Mouse (Mus musculus): ENCODE measurements around the gene Stk11. TPM values are rescaled to one million over a fixed set of nuclear protein-coding genes. Genes with fewer than 3 reads are reported as not detected.

The Stk11 gene
- polyA plus RNA-seq, 1 experiment from 2014 or later, result 21.1 TPM

DNA sequence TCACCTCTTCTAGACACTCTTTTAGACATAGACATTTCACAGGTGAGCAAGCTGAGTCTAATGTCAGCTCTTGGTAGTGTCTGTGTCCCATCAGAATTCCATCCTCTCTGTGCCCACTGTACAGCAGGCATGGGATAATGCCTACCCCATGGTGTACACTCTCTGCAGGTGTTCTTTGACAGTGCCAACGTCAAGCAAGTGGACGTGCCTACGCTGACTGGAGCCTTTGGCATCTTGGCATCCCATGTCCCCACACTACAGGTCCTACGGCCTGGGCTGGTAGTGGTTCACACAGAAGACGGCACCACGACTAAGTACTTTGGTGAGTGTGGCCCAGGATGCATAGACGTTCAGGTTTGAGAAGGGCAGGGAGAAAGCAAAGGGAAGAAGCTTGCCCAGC, 28.1 kb downstream of the Stk11 start:
- 94% methylated on average over 7 of the region's 7 CpGs for WGBS
- peaks cover 40% of the 10 kb centered on the region for H3K36me3 ChIP-seq
- peaks cover 88% of the 10 kb centered on the region for H3K4me1 ChIP-seq (replicated peaks)
- H3K4me3 ChIP-seq, result peak overlapping the region; percentile 99; the same call in 1 of the 2 replicates
- H3K9me3 ChIP-seq, result no peaks in the 10 kb centered on the region
- no peak overlapping the region for H3K27ac ChIP-seq
- peaks cover 14% of the 10 kb centered on the region for H3K27me3 ChIP-seq (ENCODE audit: insufficient read depth, poor library complexity, severe bottlenecking)
- no peak for DNase-seq (ENCODE audit: low spot score)

GRCm38 (mm10) chr10:80144159-80144558, 28.6 kb downstream of the Stk11 start:
- no peak for DNase-seq (ENCODE audit: low spot score)
- no peak overlapping the region for H3K27ac ChIP-seq
- no peaks in the 10 kb centered on the region for H3K9me3 ChIP-seq
- H3K4me1 ChIP-seq (replicated peaks), result peaks cover 83% of the 10 kb centered on the region
- peaks cover 40% of the 10 kb centered on the region for H3K36me3 ChIP-seq
- 90% methylated on average over 12 of the region's 12 CpGs for WGBS
- H3K27me3 ChIP-seq (ENCODE audit: insufficient read depth, poor library complexity, severe bottlenecking), result peaks cover 14% of the 10 kb centered on the region
- peak overlapping the region; percentile 99; the same call in 1 of the 2 replicates for H3K4me3 ChIP-seq

GRCm38 (mm10) chr10:80144864-80145838, 29.5 kb downstream of the Stk11 start:
- Histone ChIP-seq H3K4me1 (replicated peaks) (peaks cover 76% of the 10 kb centered on the region), H3K4me3 (peak overlapping the region; percentile 99), H3K27ac (peak overlapping the region; percentile 100), H3K9me3 (no peaks in the 10 kb centered on the region), H3K36me3 (peaks cover 46% of the 10 kb centered on the region), H3K27me3 (ENCODE audit: insufficient read depth, poor library complexity, severe bottlenecking) (peaks cover 4% of the 10 kb centered on the region; the same call in 1 of the 2 replicates)
- peak; percentile 75 for DNase-seq (ENCODE audit: low spot score)
- 77% methylated on average over 20 of the region's 20 CpGs for WGBS

- WGBS, result 87% methylated on average over 6 of the region's 6 CpGs
- peaks cover 53% of the 10 kb centered on the region for H3K36me3 ChIP-seq
- H3K9me3 ChIP-seq, result no peaks in the 10 kb centered on the region
- peak overlapping the region; percentile 99; the same call in 1 of the 2 replicates for H3K4me3 ChIP-seq
- no peak for DNase-seq (ENCODE audit: low spot score)
- no peaks in the 10 kb centered on the region for H3K27me3 ChIP-seq (ENCODE audit: insufficient read depth, poor library complexity, severe bottlenecking)
- H3K27ac ChIP-seq, result peak overlapping the region; percentile 100
- H3K4me1 ChIP-seq (replicated peaks), result peaks cover 75% of the 10 kb centered on the region
These were observed 30.3 kb downstream of the Stk11 start for GRCm38 (mm10) chr10:80145896-80146295.

GRCm38 (mm10) chr10:80146568-80147011, 31.0 kb downstream of the Stk11 start:
- 69% methylated on average over 4 of the region's 4 CpGs for WGBS
- Histone ChIP-seq H3K4me3 (peak overlapping the region; percentile 99), H3K4me1 (replicated peaks) (peaks cover 74% of the 10 kb centered on the region), H3K27me3 (ENCODE audit: insufficient read depth, poor library complexity, severe bottlenecking) (no peaks in the 10 kb centered on the region), H3K36me3 (peaks cover 60% of the 10 kb centered on the region), H3K9me3 (no peaks in the 10 kb centered on the region), H3K27ac (peak overlapping the region; percentile 100)
- no peak for DNase-seq (ENCODE audit: low spot score)

DNA sequence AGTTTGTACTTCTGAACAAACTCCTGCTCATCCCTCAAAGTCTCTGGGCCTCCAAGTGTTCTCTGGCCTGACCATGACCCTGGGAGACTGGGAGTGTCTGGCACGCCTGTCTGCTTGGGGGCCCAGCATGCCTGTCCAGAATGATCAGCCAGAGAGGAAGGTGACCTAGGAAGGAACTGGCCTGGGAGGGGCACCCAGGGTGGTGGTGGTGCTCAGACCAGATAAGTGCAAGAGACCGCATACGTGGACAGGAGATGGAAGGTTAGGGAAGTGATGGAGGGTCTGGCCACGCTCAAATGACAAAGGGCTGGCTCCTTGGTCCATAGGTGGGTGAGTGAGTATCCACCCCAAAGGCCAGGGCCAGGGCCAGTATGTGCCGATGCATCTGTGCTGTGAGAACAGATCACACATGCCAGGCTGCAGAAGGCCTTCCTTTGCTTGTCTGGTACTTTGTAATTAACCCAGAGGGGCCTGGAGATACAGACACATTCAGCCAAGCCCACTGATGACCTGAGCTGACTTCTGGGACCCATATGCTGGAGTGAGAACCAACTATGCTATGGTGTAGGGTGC, 31.6 kb downstream of the Stk11 start:
- Histone ChIP-seq H3K36me3 (peaks cover 67% of the 10 kb centered on the region), H3K4me3 (peak overlapping the region; percentile 99), H3K4me1 (replicated peaks) (peaks cover 76% of the 10 kb centered on the region), H3K27me3 (ENCODE audit: insufficient read depth, poor library complexity, severe bottlenecking) (no peaks in the 10 kb centered on the region), H3K9me3 (no peaks in the 10 kb centered on the region), H3K27ac (peak overlapping the region; percentile 100)
- WGBS, result 75% methylated on average over 5 of the region's 5 CpGs
- DNase-seq (ENCODE audit: low spot score), result no peak

DNA sequence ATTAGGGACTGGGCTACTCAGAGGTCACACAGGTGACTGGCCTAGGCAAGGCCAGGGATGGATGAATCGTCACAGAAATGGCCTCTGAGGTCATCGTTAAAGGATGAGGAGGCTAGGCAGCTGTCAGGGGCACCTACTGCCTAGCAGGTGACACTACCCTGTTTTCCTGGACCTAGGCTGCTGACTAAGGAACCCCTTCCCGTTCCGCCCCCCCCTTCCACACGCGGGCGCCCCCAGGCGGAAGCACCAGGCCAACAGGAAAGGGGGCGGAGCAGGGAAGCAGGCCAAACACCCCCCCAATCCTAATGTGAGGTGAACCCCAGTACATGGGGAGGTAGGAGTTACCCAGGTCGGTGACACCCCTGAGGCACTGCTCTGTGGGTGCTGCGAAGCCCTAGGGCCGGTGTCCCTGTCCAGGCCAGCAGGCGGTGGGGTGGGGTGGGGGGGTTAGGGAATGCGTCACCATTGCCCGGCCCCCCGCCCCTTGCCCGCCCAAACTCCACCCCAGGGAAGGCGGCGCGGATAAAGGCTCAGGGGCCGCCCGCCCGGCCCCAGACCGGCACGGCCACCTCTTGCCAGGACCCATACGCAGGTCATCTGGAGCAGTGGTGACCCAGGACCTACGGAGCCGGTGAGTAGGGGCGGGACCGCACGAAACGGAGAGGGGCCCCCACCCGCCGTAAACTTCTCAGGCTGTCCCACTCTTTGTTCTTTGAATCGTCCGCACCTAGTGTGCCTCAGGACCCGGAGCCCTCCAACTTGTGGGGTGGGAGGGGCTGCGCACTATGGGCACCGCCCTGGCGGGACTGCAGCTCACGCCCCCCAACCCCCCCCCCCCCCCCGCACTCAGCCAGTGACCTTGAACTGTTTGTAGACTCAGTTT, 32.4 kb downstream of the Stk11 start, which contains the start of gene Midn:
TSS of gene Midn (plus strand) at position 554 of the 883 bp plus-strand sequence.
- Histone ChIP-seq H3K27me3 (ENCODE audit: insufficient read depth, poor library complexity, severe bottlenecking) (no peaks in the 10 kb centered on the region), H3K4me3 (peak within 1 kb of the TSS; percentile 99), H3K4me1 (replicated peaks) (peaks cover 77% of the 10 kb centered on the region), H3K36me3 (peaks cover 74% of the 10 kb centered on the region), H3K9me3 (no peaks in the 10 kb centered on the region), H3K27ac (peak within 1 kb of the TSS; percentile 100)
- 1% methylated on average over 42 of the region's 42 CpGs for WGBS
- peak; percentile 83 for DNase-seq (ENCODE audit: low spot score)

DNA sequence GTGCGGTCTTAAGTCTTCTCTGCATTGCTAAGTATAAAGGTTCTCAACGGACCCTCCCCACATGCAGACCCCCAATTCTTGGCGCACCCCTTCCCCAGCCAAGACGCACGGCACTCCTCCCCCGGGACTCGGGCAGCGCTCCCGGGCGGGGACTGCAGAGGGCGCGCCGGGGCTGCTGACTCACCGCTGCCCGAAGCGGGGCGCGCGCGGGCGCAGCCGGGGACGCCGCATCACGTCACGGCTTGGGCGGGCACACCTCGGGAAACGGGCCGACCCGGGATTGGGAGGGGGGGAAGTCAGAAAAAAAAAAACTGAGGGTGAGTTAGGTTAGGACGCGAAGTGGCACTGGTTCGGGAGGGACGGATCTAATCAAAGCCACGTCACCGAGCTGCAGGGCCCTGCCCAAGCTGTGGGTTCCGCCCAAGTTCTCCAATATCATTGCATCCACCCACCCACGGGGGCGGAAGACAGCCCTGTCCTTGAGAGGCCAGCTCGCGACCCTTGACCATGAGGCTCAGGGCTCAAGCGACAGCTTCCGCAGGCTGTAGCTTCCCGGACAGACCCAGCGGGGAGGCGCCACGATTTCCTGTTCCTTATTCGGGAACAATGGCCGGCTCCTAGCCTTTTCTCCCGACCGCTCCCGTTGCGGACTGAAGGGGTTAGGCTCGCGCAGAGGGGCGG, 33.1 kb downstream of the Stk11 start:
- Histone ChIP-seq H3K4me3 (peak overlapping the region; percentile 99), H3K36me3 (peaks cover 76% of the 10 kb centered on the region), H3K27ac (peak overlapping the region; percentile 100), H3K27me3 (ENCODE audit: insufficient read depth, poor library complexity, severe bottlenecking) (no peaks in the 10 kb centered on the region), H3K9me3 (no peaks in the 10 kb centered on the region), H3K4me1 (replicated peaks) (peaks cover 77% of the 10 kb centered on the region)
- under 1% methylated on average over 57 of the region's 57 CpGs for whole genome bisulfite sequencing
- peak; percentile 92 for DNase-seq (ENCODE audit: low spot score)

GRCm38 (mm10) chr10:80149291-80150225, 34.0 kb downstream of the Stk11 start:
- Histone ChIP-seq H3K9me3 (no peaks in the 10 kb centered on the region), H3K27me3 (ENCODE audit: insufficient read depth, poor library complexity, severe bottlenecking) (no peaks in the 10 kb centered on the region), H3K36me3 (peaks cover 76% of the 10 kb centered on the region), H3K27ac (peak overlapping the region; percentile 100), H3K4me1 (replicated peaks) (peaks cover 77% of the 10 kb centered on the region), H3K4me3 (peak overlapping the region; percentile 99)
- DNase-seq (ENCODE audit: low spot score), result peak; percentile 99
- WGBS, result under 1% methylated on average over 87 of the region's 88 CpGs

- under 1% methylated on average over 68 of the region's 71 CpGs for WGBS
- peaks cover 76% of the 10 kb centered on the region for H3K36me3 ChIP-seq
- peaks cover 78% of the 10 kb centered on the region for H3K4me1 ChIP-seq (replicated peaks)
- H3K4me3 ChIP-seq, result peak overlapping the region; percentile 99
- no peaks in the 10 kb centered on the region for H3K27me3 ChIP-seq (ENCODE audit: insufficient read depth, poor library complexity, severe bottlenecking)
- H3K9me3 ChIP-seq, result no peaks in the 10 kb centered on the region
- peak; percentile 90 for DNase-seq (ENCODE audit: low spot score)
- peak overlapping the region; percentile 100 for H3K27ac ChIP-seq
These were observed 34.9 kb downstream of the Stk11 start for GRCm38 (mm10) chr10:80150226-80151210.

Measured in hindbrain, embryonic 10.5 days (tissue).